Mouse (Mus musculus) ES-Bruce4 (cell line): ENCODE measurements around the gene Slc25a36.

Experiments used
- CTCF ChIP-seq: IDR thresholded peaks from one replicate; pipeline ENCODE4 v1.8.1; 2011; ENCODE audit warnings: low read depth, low read length
- EP300 ChIP-seq: IDR thresholded peaks from 2 replicates; pipeline ENCODE4 v1.6.1; 2011; ENCODE audit warnings: low read depth, low read length; ENCODE audit not compliant: insufficient read depth
- POLR2A ChIP-seq: IDR thresholded peaks from one replicate; pipeline ENCODE4 v1.8.1; 2011; ENCODE audit warnings: low read length; ENCODE audit not compliant: insufficient read depth

DNA sequence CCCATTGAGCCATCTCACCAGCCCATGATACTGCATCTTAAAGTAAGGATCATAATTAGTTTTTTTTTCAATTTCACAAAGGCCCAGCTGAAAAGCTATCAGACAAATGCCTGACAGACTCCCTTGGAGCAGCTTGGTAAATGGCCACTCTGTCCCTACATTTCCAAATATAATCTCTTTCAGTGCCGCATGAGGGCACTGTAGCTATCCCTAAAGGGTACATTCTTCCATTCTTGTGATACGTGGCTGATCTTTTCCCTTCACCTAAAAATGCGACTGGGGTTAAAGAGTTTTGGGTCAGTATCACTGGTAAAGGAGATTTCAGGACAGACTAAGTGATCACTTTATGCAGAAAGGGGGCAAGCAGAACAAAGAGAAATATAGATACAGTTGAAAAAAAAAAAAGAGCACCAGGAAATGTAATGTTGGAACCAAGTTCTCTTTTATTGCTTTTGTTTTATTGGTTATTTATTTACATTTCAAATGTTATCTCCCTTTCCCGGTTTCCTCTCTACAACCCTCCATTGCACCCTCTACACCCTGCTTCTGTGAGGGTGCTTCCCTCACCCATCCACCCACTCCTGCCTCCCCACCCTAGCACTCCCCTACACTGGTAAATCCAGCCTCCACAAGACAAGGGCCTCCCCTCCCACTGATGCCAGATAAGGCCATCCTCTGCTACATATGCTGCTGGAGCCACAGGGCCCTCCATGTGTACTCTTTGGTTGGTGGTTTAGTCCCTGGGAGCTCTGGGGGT, 29.7 kb downstream of the Slc25a36 start:
- no peak for TF ChIP-seq POLR2A
- no peak for TF ChIP-seq EP300
- TF ChIP-seq CTCF = no peak
